Mouse (Mus musculus): Measurements from ENCODE around the gene Mcrip1.
A peak's percentile ranks its signal among the peaks of the same experiment; 100 is the strongest.
"Not testable (repeated sequence)": the region's sequence is repeated elsewhere in the genome, so short reads cannot be mapped to it uniquely, and the experiment has no call there.

Mcrip1 gene

DNA sequence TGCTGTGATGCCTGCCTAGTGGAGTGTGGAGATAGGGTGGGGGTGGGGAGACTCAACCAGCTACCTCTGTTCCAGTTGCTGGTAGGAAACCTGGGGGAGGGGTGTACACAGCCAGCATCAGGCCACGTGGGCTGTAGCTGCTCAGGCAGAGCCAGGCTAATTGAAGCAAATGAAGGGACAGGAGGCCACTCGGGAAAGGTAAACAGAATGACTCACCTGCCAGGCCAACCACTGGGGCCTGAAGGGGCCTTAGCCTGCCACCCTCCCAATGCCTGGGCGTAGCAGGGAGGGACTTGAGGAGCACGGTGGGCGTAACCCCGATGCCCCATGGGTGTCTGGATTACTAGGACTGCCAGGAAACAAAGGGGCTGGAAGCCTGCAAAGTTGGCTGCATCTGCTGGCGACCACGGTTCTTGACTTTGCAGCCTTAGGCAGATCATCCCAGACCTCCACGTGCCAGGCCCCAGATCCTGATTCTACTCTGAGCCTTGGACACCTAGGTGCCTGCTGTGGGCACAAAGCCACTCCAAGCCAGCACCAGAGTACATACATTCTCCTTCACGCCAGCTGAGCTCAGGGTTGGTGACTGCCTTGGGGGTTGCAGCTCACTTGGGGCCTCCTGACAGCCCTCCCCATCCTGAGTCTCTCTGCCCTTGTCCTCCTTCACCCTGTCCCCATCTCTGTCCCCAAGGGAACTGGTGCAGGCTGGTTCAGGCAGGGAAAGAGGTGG lies 10.1 kb downstream of the Mcrip1 start:
- DNase-seq, result no peak

DNA sequence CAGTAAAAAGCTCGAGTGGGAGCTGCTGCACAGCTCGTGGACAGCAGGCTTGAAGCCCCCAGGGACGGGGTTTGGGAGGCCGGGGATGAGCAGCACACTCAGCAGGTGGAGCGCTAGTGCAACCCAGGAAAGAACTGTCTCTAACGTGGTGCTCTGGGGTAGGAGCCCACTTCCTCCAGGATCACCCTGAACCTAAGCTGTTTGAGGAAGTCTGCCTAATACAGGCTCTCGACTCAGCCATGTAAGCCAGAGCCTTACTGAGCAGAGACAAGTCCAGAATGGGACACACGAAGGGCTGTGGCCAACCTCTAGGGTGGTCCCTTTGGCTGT lies 10.6 kb downstream of the Mcrip1 start:
- DNase-seq, result no peak

DNA sequence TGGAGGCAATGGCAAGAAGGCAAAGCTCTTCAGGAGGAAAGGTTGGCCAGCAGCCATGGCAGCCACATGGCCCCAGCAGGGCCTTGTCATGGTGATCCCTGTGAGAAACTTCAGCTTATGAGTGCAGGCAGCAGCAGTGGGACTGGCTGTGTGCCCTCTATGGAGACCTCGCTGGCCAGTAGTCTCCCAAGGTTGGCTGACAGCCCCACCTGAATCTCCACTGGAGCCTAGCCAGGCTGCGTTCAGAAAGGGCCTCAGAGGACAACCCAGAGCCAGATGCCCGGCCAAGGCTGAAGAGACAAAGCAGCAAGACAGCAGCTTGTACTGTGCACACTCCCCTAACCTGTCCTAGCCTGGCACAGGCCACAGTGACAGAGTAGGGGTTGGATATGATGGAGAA lies 11.0 kb downstream of the Mcrip1 start:
- no peak for DNase-seq

DNA sequence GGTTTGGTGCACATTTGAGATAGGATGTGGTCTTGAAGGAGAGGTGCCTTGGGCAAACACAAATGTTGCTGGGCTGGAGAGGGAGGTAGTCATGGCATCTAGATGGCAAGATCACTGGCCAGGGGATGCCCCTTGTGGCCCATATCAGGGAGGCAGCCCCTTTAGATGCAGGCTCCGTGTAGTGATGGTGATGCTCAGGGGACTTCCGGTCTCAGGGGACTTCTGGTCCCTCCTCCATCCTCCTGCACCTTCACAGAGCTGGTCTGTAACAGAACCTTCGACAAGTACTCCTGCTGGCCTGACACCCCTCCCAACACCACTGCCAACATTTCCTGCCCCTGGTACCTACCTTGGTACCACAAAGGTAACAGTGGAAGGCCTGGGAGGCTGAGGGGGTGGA lies 13.7 kb downstream of the Mcrip1 start:
- no peak for DNase-seq

DNA sequence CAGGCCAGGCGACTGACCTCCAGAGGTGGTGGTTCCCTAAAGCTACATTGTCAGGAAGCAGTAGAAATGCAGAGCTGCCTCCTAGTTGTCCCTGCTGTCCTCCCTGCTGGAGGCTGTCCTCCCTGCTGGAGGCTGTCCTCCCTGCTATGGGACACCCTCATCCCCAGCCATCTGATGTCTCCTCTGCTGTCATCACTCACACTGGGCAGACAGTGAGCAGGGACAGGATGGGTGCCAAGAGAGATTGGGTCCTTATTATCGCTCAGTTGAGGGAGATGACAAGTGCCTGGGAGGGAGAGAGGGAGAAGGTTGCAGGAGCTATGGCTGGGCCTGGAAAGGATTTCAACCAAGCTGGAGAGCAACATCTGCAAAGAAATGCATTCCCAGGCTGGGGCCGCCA lies 14.4 kb downstream of the Mcrip1 start:
- DNase-seq, result no peak

DNA sequence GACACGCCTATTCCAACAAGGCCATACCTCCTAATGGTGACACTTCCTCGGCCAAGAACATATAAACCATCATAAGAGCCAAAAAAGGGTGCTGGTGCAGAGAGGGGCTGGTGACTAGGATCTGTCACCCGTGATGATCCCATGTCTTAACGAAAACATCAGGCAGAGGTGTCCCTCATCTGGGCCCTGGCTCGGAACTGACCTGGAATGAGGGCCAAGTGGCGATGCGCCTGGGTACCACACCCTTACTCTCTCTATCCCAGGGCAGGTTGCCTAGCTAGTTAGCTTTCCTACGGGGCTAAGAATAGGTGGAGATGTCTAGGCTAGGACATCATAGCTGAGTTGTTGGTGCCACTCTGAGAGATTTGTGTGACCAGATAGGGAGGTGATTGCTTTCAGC lies 15.4 kb downstream of the Mcrip1 start:
- no peak for DNase-seq

DNA sequence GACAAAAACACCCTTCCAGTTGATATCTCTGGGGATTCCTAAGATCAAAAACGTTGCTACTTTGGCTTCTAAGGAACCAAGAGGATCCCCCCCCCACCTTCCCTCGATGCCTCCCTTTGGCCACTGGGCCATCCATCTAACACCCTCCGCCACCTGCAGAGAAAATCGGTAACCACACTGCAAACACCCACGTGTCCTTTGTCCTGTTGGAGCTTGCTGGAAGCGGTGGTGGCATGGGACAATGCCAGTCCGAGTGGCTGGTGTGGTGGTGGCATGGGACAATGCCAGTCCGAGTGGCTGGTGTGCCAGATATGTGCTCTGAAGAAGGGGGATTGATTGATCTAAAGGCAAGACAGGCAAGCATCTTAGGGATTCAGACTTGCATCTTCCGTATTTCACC lies 17.9 kb downstream of the Mcrip1 start:
- DNase-seq, result no peak

DNA sequence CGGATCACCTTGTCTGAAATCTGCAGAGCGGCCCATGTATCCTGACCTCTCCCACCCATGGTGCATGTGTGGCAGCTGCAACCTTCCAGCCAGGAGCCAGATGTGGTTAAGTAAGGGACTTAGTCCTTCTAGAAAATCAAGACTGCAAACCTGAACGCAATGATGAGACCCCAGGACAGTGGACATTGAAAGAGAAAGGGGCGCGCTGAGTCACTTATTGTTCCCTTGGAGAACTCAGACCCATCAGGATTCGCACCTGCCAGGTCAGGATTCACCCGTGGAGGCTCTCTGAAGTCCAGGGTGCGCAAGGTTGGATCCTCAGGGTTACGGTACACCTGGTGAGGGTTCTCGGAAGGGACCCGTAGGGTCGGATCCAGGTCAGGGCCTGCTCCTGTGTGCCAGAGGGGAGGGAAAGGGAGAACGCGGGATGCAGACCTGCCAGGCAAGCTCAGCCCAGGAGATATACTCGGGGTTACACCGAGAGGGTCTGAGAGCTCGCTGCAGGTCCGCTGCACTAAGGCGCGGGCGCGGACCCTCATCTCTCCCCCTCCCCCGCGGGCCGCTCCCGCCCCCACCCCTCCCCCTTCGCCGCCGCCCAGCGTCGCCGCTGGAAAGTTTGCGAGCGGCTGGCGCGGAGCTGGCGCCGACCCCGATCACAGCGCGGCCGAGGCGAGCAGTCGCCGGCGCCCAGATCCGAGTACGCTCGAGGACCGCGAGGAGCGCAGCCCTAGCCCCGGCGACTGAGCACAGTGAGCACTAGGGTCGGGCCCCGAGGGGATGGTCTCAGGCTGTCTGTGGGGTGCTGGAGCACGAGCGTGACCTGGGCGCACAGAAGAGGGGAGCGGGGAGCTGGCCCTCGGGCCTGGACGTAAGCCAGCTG lies 19.2 kb downstream of the Mcrip1 start, which contains the start of gene Gcgr:
Gene Gcgr, plus strand, starts transcription at position 615 of the 880 bp plus-strand sequence.
- no peak for DNase-seq

DNA sequence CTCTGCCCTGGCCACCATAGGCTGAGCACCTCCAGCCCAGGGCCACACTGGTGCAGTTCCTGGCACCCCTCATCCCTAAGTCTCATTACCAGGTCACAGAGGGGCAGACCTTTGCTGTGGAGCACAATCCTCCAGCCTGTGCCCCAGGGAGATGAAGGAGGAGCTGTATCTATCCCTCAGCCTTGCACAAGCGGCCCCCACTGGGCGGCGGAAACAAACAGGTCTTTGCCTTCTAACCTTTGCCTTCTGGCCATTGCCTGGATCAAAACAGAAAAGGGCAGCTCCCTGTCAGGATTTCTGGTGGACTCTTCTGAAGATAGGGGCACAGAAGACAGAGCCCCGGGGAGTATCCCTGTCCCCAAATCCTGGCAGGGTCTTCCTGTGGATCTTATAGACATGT lies 20.6 kb downstream of the Mcrip1 start:
- DNase-seq, result no peak

DNA sequence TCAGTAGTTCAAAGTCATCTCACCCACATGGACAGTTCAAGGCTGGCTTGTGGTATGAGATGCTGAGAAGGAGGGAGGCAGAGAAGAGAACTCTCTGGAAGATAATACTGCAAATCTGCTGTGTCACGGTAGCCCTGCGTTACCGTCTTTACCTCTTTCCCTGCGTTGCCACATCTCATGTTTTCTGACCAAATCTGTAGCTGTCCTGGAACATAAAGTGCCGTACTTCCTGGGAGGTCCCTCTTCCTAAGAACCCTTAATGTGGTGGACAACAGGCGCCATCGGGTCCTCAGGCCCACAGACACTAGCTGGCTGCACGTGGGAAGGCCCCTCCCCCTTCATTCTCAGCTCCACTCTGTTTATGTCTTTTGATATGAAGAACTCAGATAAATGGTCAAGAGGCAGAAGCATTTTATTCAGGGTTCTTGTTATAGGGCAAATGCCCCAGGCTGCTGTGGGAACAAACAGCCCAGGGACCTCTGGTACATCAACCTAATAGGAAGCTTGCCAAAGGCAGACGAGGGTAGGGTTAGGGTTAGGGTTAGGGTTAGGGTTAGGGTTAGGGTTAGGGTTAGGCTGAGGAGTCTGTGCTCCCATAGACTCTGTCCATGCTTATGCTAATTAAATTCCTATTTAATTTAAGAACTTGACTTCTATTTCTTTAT lies 21.7 kb downstream of the Mcrip1 start:
- DNase-seq, result no peak

DNA sequence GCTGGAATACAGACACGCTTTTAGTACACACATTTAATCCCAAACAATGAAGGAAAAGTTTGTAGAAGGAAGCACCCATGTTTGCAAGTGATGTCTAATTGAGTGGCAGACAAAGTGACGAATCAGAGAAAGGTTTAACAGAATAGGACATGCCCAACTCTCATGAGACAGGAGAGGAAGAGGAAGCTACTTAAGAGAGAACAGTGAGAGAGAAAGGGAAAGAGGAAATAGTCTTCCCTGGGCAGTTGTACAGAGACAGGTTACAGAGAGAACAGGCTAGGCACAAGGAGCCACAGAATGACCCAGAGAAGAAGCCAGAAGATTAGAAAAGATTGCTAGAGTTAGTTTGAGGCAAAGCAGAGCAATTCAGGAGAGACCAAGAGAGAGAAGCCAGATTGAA lies 23.6 kb downstream of the Mcrip1 start:
- DNase-seq, result no peak

DNA sequence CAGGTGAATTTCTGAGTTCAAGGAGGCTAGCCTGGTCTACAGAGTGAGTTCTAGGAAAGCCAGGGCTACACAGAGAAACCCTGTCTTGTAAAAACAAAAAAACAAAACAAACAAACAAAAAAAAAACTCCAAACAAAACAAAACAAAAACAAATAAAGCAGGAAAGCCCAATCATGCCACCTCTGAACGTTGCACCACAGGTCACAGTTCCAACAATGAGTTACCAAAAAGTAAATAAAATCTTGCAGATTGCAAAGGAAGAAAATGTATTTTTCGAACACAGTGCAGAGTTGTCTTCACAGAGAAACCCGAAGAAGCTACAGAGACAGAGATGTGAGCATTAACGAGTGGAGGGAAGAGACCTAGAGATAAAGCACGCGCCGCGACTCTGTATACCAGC lies 26.9 kb downstream of the Mcrip1 start:
- no peak for DNase-seq

DNA sequence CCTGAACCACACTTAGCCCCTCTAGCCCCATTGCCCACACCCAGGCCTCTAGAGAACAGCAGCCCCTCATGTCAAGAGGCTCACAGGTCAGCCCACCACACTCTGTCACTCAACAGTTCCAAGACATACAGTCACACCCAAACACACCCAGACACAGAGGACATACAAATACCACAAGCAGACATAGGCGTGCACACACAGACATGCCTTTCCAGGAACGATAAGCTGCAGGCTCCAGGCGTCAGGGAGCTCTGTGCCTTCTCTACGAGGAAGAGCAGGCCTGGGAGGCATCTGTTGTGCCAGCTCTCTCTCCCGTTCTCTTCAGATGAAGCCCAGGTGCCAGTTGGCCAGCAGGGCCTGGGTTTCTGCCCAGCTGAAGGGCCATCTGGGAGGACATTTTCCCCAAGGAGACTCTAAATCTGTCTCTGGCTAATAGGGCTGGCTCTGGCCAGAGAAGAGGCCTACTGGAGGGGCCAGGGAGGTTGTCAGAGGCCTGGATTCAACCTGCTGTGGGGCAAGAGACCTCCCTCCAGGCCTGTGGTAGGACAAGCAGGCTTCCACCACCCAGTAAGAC lies 28.5 kb downstream of the Mcrip1 start:
- no peak for DNase-seq

DNA sequence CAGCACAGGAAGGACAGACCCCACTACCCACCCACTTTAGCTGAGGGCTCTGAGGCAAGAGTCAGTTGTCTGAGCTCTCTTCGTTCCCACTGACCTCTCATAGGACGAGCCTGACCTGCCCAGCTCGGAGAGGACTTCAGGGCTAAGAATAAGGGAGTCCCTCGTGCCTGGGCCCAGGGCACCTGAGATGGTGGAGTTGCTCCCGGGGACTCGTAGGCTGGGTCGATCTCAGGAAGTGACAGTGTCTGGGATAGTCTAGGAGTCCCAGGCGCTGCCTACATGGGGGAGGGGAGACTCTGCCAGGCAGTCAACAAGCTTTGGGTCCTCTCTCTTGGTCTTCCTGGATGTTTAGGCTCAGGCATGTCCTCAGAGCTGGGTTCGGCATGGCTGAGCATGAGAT lies 29.0 kb downstream of the Mcrip1 start:
- DNase-seq, result no peak

DNA sequence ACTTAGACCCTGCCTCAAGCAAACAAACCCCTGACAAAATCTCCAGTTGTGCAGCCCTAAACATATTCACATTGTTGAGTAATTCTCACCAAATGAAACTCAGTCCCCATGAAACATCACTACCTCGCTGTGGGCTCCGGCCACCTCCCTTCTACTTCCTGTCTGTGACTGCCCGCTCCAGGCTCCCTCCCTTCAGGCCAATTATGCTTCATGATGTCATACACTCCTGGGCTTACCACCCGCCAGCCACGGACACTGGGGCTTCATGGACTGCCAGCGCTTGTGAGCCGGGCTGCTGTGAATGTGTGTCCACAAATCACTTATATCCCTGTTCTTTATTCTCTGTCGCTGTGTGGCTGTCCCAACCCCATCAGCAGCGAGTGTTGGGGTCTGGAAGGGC lies 29.8 kb downstream of the Mcrip1 start:
- no peak for DNase-seq

DNA sequence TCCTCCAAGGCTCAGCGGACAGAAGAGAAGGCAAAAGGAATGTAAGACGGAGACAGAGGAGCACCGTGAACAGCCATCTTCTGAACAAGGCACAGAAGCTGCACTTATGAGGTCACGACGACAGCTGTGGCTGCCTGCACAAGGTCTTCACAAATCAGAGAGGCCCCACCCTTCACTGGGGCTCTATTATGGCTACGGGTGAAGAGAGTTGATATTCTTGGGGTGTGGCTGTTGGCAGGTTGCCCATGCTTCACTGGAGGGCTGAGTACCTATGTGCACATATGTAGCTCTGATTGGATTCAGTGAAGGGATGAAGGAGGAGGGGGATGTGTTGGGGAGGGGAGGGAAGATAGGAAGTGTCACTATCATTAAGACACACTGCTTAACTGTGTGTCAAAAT lies 31.0 kb downstream of the Mcrip1 start:
- no peak for DNase-seq

DNA sequence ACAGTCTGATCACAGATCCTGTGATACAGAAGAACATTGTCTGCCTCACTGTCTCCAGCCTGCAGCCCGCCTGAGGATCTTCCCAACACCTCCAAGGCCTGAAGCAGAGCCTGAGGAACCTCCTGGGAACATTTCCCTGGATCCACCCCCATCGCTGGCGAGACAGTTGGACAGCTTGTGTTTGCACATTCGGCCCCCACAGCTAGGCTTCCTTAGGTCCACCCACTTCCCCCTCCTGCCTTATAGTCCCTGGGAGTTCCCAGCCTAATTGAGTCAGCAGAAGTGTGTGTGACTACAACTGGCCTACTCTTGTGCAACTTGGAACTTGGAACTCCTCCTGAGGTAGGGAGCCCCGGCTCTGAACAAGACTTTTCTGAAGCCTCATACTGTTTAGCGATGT lies 31.5 kb downstream of the Mcrip1 start:
- no peak for DNase-seq

DNA sequence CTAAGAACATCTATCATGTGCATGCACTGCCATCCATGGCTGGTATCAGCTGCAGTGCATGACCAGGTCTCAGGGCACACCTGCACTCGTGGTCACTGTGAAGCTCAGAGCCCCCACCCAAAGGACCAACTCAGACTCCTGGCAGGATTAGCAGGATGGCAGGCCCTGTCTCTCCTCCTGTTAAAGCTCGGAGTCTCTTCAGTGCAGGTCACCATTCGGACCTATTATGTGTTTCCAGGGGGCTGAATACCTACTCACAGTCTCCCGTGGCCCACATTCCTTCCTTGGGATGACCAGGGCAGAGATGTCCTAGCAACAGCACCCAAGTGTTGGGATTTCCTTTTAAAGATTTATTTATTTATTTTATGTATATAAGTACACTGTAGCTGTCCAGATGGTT lies 32.4 kb downstream of the Mcrip1 start:
- no peak for DNase-seq

DNA sequence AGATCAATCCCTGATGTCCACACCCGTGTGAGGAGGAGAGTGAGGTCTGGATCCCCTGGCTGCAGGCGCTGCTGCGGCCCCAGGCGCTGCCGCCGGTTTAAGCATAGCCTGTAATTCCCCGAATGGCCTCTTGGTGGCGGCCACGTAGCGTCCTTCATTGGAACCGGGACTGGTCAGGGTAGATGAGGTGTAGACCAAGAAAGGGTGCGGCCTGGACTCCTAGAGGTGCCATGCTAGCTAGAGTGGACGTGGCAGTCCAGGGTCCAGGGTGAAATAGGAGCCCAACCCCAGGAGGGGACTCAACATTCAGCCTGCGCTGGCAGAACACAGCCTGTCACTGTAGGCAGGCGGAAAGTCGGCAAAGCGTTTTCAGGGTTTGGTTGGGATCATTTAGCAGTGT lies 33.9 kb downstream of the Mcrip1 start:
- DNase-seq, result peak; percentile 86

DNA sequence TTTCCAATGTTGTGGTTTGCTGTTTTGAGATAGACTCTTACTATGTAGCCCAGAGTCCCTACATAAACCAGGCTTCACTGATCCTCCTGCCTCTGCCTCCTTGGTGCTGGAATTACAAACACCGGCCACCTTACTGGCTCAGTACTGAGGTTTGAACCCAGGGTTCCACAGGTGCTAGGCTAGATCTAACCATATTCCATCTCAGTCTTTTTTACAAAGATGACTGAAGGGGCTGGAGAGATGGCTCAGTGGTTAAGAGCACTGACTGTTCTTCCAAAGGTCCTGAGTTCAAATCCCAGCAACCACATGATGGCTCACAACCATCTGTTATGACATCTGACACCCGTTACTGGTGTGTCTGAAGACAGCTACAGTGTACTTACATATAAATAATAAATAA lies 35.3 kb downstream of the Mcrip1 start:
- not testable (repeated sequence) for DNase-seq

DNA sequence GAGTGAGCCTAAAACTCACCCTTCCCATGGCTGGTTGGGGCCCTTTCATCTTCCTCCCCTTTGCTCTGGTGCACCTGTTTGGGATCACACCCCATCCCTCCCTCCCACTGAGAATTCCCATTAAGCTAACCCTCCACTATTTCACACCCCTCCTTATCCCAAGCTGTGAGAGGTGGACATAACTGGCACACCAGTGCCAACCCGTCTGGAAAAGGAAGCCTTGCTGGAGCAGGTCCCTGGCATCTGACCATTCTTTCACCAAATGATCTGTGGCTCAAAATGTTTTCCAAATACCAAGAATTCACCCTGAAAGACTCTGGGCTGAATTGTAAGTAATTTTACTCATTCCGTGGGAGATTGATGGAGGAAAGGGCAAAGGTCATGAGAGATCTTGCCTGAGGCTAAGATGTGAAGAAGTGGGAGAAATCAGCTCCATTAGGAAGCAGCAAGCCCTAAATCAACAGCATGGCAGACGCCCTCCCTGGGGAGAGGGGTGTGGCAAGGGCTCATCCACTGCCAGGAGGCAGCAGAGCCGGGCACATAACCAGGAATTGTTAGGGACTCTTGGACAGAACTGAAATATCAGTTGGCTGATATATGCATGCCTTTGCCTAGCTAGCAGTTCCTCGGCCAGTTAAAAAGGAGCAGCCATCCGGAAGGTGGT lies 36.6 kb downstream of the Mcrip1 start:
- DNase-seq, result no peak

DNA sequence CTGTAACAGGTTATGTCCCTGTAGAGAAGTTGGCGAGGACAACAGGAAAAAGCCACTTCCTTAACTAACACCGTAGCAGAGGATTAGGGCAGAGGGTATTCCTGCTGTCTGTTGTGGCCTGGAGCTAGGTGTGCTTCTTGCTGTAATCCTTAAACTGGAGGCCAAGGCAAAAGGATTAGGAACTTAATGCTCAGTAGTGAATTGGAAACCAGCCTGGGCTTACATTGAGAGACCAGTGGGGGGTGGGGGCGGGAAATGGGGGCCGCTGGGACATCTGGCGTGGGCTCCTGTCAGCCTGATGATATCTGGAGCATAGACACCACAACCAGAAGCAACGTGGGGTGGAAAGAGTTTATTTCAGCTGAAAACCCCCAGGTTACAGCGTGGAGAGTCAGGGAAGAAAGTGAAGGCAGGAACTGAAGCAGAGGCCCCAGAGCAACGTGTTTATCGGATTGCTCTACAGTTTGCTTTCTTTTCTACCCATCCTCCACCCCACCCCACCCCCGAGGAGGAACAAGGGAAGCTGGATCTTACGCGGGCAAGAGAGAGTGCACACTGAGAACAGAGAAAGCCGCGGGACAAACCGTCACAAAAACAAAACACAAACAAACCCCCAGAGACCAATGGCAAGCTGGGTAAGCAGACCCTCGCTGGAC lies 39.0 kb downstream of the Mcrip1 start:
- DNase-seq, result peak; percentile 58

DNA sequence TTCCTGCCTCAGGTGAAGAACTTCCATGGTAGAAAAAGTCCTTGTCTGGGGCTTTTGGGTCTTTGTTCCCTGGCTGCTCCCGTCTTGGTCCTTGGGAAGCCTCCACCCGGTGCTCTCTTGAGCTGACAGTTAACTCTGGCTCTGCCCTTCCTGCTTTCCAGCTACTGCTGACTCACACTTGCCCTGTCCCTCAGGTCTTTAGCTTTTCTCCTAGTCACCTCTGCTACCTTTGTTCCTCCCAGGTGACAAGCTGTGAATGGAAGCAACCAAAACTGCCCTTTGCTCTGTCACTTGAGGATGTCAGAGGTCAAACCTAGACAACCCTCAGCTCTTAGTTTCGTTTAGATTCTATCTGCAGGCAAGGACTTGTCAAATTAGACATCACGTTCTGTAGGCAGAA lies 39.6 kb downstream of the Mcrip1 start:
- DNase-seq, result peak; percentile 27
